Mouse (Mus musculus) CH12.LX (cell line): ENCODE results near the gene Gfpt1. TPM values are rescaled to one million over a fixed set of nuclear protein-coding genes. Genes with fewer than 3 reads are reported as not detected.
A peak's percentile ranks its signal among the peaks of the same experiment; 100 is the strongest.

Experiments used
- DNase-seq: peaks from one replicate; pipeline ENCODE4 v3.0.0-alpha.2; 2013; ENCODE audit errors: extremely low read depth
- H3K27ac ChIP-seq: 2 replicates; pipeline ENCODE4 v1.5.1; 2012; ENCODE audit warnings: low read depth, mild to moderate bottlenecking, control low read depth, moderate library complexity; ENCODE audit not compliant: insufficient read depth
- H3K27me3 ChIP-seq: replicated peaks from 2 replicates; pipeline ENCODE3; 2012; ENCODE audit warnings: inconsistent platforms
- H3K36me3 ChIP-seq, 2 experiments: replicated peaks in 1 of 2; 2 replicates each; pipeline versions ENCODE3 to v1.6.1; 2012; ENCODE audit warnings: inconsistent platforms in 1 of 2, low read length in 1 of 2, mild to moderate bottlenecking in 1 of 2, mixed read lengths in 1 of 2, moderate library complexity in 1 of 2; ENCODE audit not compliant: control insufficient read depth in 1 of 2, insufficient read depth in 1 of 2
- H3K4me1 ChIP-seq, 2 experiments: 2 replicates each; pipeline ENCODE4 v1.6.1; 2012; ENCODE audit warnings: inconsistent platforms in 1 of 2, moderate library complexity in 1 of 2; ENCODE audit not compliant: insufficient read depth in 2 of 2, control insufficient read depth in 1 of 2
- H3K4me2 ChIP-seq: 2 replicates; pipeline ENCODE4 v1.6.1; 2012; ENCODE audit warnings: low read depth, mild to moderate bottlenecking, control low read depth; ENCODE audit not compliant: poor library complexity, insufficient read depth, severe bottlenecking
- H3K4me3 ChIP-seq, 3 experiments: fragments of 150-350 bp in 1 of 3; sonication (generic) in 1 of 3; replicated peaks in 1 of 3; 2 replicates each; pipeline versions ENCODE3 to v1.5.1; 2011 to 2012; ENCODE audit warnings: low read depth in 2 of 3, low read length in 2 of 3, mild to moderate bottlenecking in 2 of 3, moderate library complexity in 2 of 3, control low read depth in 1 of 3, improper control_type of control experiment in 1 of 3, inconsistent platforms in 1 of 3, mixed read lengths in 1 of 3; ENCODE audit not compliant: poor library complexity in 1 of 3
- H3K79me2 ChIP-seq: replicated peaks from 2 replicates; pipeline ENCODE4 v1.6.1; 2012; ENCODE audit warnings: mild to moderate bottlenecking, moderate library complexity; ENCODE audit not compliant: control insufficient read depth, poor library complexity, insufficient read depth, severe bottlenecking; ENCODE audit errors: extremely low read depth
- H3K9ac ChIP-seq: 2 replicates; pipeline ENCODE4 v1.6.1; 2012; ENCODE audit warnings: low read depth, mild to moderate bottlenecking, control low read depth, moderate library complexity; ENCODE audit not compliant: insufficient read depth
- H3K9me3 ChIP-seq: replicated peaks from 2 replicates; pipeline ENCODE3; 2012; ENCODE audit warnings: low read length, inconsistent platforms, mixed read lengths
- BHLHE40 ChIP-seq: IDR thresholded peaks from 2 replicates; pipeline ENCODE4 v1.6.1; 2011; ENCODE audit warnings: mild to moderate bottlenecking, low read depth, low read length, improper control_type of control experiment
- CHD1 ChIP-seq: IDR thresholded peaks from 2 replicates; pipeline ENCODE4 v1.6.1; 2012; ENCODE audit warnings: low read depth, low read length, improper control_type of control experiment, inconsistent platforms
- CTCF ChIP-seq, 2 experiments: IDR thresholded peaks in 1 of 2; conservative IDR thresholded peaks in 1 of 2; 2 replicates each; pipeline ENCODE4 v1.5.1; 2011 to 2012; ENCODE audit warnings: low read depth in 2 of 2, low read length in 2 of 2, improper control_type of control experiment in 1 of 2, inconsistent platforms in 1 of 2, mild to moderate bottlenecking in 1 of 2, moderate library complexity in 1 of 2
- E2F4 ChIP-seq: IDR thresholded peaks from 2 replicates; pipeline ENCODE4 v1.6.1; 2011; ENCODE audit warnings: low read depth, low read length, improper control_type of control experiment; ENCODE audit not compliant: insufficient replicate concordance
- ELF1 ChIP-seq: IDR thresholded peaks from 2 replicates; pipeline ENCODE4 v1.6.1; 2014; ENCODE audit warnings: low read depth, mild to moderate bottlenecking, inconsistent platforms, low read length, improper control_type of control experiment
- EP300 ChIP-seq: IDR thresholded peaks from 2 replicates; pipeline ENCODE4 v1.6.1; 2011; ENCODE audit warnings: low read length, improper control_type of control experiment
- ETS1 ChIP-seq: conservative IDR thresholded peaks from 2 replicates; pipeline ENCODE4 v1.6.1; 2012; ENCODE audit warnings: low read depth, mild to moderate bottlenecking, inconsistent platforms, low read length, improper control_type of control experiment, moderate library complexity
- HCFC1 ChIP-seq: IDR thresholded peaks from 2 replicates; pipeline ENCODE4 v1.6.1; 2012; ENCODE audit warnings: low read depth, mild to moderate bottlenecking, inconsistent platforms, low read length, improper control_type of control experiment
- KAT2A ChIP-seq: IDR thresholded peaks from 2 replicates; pipeline ENCODE4 v1.6.1; 2012; ENCODE audit warnings: low read length, improper control_type of control experiment, inconsistent platforms; ENCODE audit not compliant: insufficient replicate concordance
- MAZ ChIP-seq: IDR thresholded peaks from 2 replicates; pipeline ENCODE4 v1.6.1; 2012; ENCODE audit warnings: low read depth, mild to moderate bottlenecking, inconsistent platforms, low read length, improper control_type of control experiment, moderate library complexity
- MEF2A ChIP-seq: IDR thresholded peaks from 2 replicates; pipeline ENCODE4 v1.6.1; 2014; ENCODE audit warnings: low read depth, mild to moderate bottlenecking, inconsistent platforms, low read length, improper control_type of control experiment, borderline replicate concordance
- MXI1 ChIP-seq: IDR thresholded peaks from 2 replicates; pipeline ENCODE4 v1.6.1; 2011; ENCODE audit warnings: mild to moderate bottlenecking, low read depth, low read length, improper control_type of control experiment
- PAX5 ChIP-seq: IDR thresholded peaks from 2 replicates; pipeline ENCODE4 v1.6.1; 2012; ENCODE audit warnings: low read length, inconsistent platforms, mixed read lengths
- POLR2AphosphoS2 ChIP-seq: IDR thresholded peaks from 2 replicates; pipeline ENCODE4 v1.6.1; 2011; ENCODE audit warnings: low read depth, low read length, improper control_type of control experiment
- RAD21 ChIP-seq: IDR thresholded peaks from 2 replicates; pipeline ENCODE4 v1.6.1; 2011; ENCODE audit warnings: low read depth, mild to moderate bottlenecking, low read length, improper control_type of control experiment, moderate library complexity
- RCOR1 ChIP-seq: conservative IDR thresholded peaks from 2 replicates; pipeline ENCODE4 v1.6.1; 2012; ENCODE audit warnings: low read depth, mild to moderate bottlenecking, inconsistent platforms, low read length, improper control_type of control experiment
- SIN3A ChIP-seq: IDR thresholded peaks from 2 replicates; pipeline ENCODE4 v1.6.1; 2012; ENCODE audit warnings: low read length, improper control_type of control experiment, inconsistent platforms
- SMC3 ChIP-seq: IDR thresholded peaks from 2 replicates; pipeline ENCODE4 v1.6.1; 2011; ENCODE audit warnings: low read depth, low read length, improper control_type of control experiment
- TBP ChIP-seq: conservative IDR thresholded peaks from 2 replicates; pipeline ENCODE4 v1.6.1; 2011; ENCODE audit warnings: low read depth, low read length, improper control_type of control experiment
- TCF12 ChIP-seq: IDR thresholded peaks from 2 replicates; pipeline ENCODE4 v1.6.1; 2014; ENCODE audit warnings: low read depth, mild to moderate bottlenecking, inconsistent platforms, low read length, improper control_type of control experiment
- USF1 ChIP-seq: IDR thresholded peaks from 2 replicates; pipeline ENCODE4 v1.6.1; 2014; ENCODE audit warnings: low read depth, mild to moderate bottlenecking, inconsistent platforms, low read length, improper control_type of control experiment
- USF2 ChIP-seq: conservative IDR thresholded peaks from 2 replicates; pipeline ENCODE4 v1.6.1; 2011; ENCODE audit warnings: low read depth, low read length, improper control_type of control experiment
- ZC3H11A ChIP-seq: IDR thresholded peaks from 2 replicates; pipeline ENCODE4 v1.6.1; 2012; ENCODE audit warnings: low read depth, mild to moderate bottlenecking, inconsistent platforms, low read length, improper control_type of control experiment
- ZNF384 ChIP-seq: IDR thresholded peaks from 2 replicates; pipeline ENCODE4 v1.6.1; 2012; ENCODE audit warnings: low read depth, low read length, improper control_type of control experiment, inconsistent platforms
- dilution Hi-C: fragments of 300-500 bp; cut with MboI; formaldehyde crosslinking; loops from 2 replicates; pipeline ENCODE4 v1.14.3; 2020; ENCODE audit warnings: low sequenced_read_pairs; ENCODE audit not compliant: extremely low pct_unique_long_range_greater_than_20kb, extremely low pct_ligation_motif_present
- in situ Hi-C: fragments of 300-500 bp; cut with MboI; formaldehyde crosslinking; loops from 3 replicates; pipeline ENCODE4 v1.14.3; 2019; ENCODE audit warnings: low sequenced_read_pairs, low pct_ligation_motif_present, low pct_unique_long_range_greater_than_20kb, mixed read lengths
- polyA plus RNA-seq: library from polyadenylated mRNA; unstranded; fragments of >175 nt; gene quantifications from 2 replicates; pipeline ENCODE4 v1.2.1, GENCODE M21; 2012; ENCODE audit warnings: low read depth; ENCODE audit not compliant: insufficient read length
- total RNA-seq, 2 experiments: library from RNA; depleted of rRNA; stranded (reverse); fragments of 300-350 nt in 1 of 2; fragments of >200 nt in 1 of 2; gene quantifications; 2 replicates each; pipeline ENCODE4 v1.2.3; 2012 to 2014

The Gfpt1 gene
- total and polyA plus RNA-seq, 3 experiments = 24.9 to 35.3 (median 32.1) TPM

GRCm38 (mm10) chr6:87016916-87017315, 25.7 kb upstream of the Gfpt1 start:
- Histone ChIP-seq H3K27ac (no peak overlapping the region), H3K27me3 (no peaks in the 10 kb centered on the region), H3K79me2 (no peaks in the 10 kb centered on the region), H3K4me2 (no peak overlapping the region), H3K4me3 (no peak overlapping the region), H3K9me3 (peaks cover 11% of the 10 kb centered on the region), H3K4me1 (peaks cover 0 to 5% of the 10 kb centered on the region in 2 experiments; a peak in 2 of 4 replicates), H3K36me3 (peaks cover 60 to 86% of the 10 kb centered on the region in 2 experiments)
- DNase-seq = peak; percentile 65
- in situ Hi-C loops (no loop called here), dilution Hi-C loops (no loop called here)
- no peak for TF ChIP-seq POLR2AphosphoS2
- TF ChIP-seq MXI1 = no peak
- no peak for TF ChIP-seq BHLHE40
- no peak for TF ChIP-seq USF2
- no peak for TF ChIP-seq RCOR1
- TF ChIP-seq TBP = no peak
- TF ChIP-seq SIN3A = no peak
- no peak for TF ChIP-seq ELF1
- peak; percentile 62 to 79 for TF ChIP-seq CTCF (conservative IDR thresholded peaks at IDR 0.05 in 1 of 2, IDR thresholded peaks at IDR 0.05 in 1 of 2; ENCODE audit: low read depth in 2 of 2, low read length in 2 of 2)
- TF ChIP-seq KAT2A = no peak
- peak; percentile 48 for TF ChIP-seq RAD21
- TF ChIP-seq MAZ = no peak
- no peak for TF ChIP-seq ETS1
- no peak for TF ChIP-seq PAX5
- TF ChIP-seq ZC3H11A = no peak
- TF ChIP-seq USF1 = no peak
- peak; percentile 12; the same call in 1 of the 2 replicates for TF ChIP-seq SMC3
- no peak for TF ChIP-seq CHD1
- TF ChIP-seq HCFC1 = no peak
- TF ChIP-seq ZNF384 = no peak
- no peak for TF ChIP-seq EP300
- TF ChIP-seq E2F4 = no peak
- no peak for TF ChIP-seq MEF2A
- no peak for TF ChIP-seq TCF12
- TF ChIP-seq, all 38 proteins: peak for 3
- no peak overlapping the region for H3K9ac ChIP-seq
